Mouse (Mus musculus): ENCODE measurements at regions not wholly inside any gene's neighbourhood (a gene's known extent, or its start where the extent isn't known, plus 50 kb on each side); places are given as distances from the start of the nearest gene placed in this dataset.

GRCm38 (mm10) chr3:70138926-70139325, 131.5 kb downstream of the Otol1 start:
- TF ChIP-seq CTCF (IDR thresholded peaks at IDR 0.05; ENCODE audit: control insufficient read depth, insufficient read depth, insufficient read length) (no peak), MAX (IDR thresholded peaks at IDR 0.05) (no peak), MYOD1 (IDR thresholded peaks at IDR 0.05; ENCODE audit: control insufficient read depth, insufficient read length, low read depth) (no peak), USF1 (IDR thresholded peaks at IDR 0.05; ENCODE audit: low read depth) (no peak), FOSL1 (IDR thresholded peaks at IDR 0.05; ENCODE audit: insufficient read depth, low read length, poor library complexity, severe bottlenecking) (no peak), CEBPB (IDR thresholded peaks at IDR 0.05; ENCODE audit: low read depth) (no peak), MYOG (IDR thresholded peaks at IDR 0.05; ENCODE audit: control insufficient read depth, extremely low read depth, insufficient read length) (no peak)
